Comparison of ENCODE assay signal across 16 mouse cellular contexts in genomic region chr13:20131322-20131997, GRCm38 (mm10). TPM values are rescaled to one million over a fixed set of nuclear protein-coding genes. Genes with fewer than 3 reads are reported as not detected.
DNase-seq lines count a peak whose midpoint lies in the region; ATAC-seq and TF ChIP-seq lines count a peak whose summit lies in the region.
"Had no signal": no experiment of that assay in that cellular context is flagged by ENCODE, and none has a peak within 500 bp of the region (broad histone marks: within the 10 kb centered on the region; RNA-seq: fewer than 3 reads in every experiment).

No protein-coding gene starts in this region.

- TF ChIP-seq POLR2A in kidney, adult 2 months (IDR thresholded peaks at IDR 0.05; ENCODE audit: low read depth, low read length): no peak

- peaks cover 25% of the 10 kb centered on the region for H3K4me1 ChIP-seq in kidney, embryonic 15.5 days
- no peaks in the 10 kb centered on the region for H3K4me1 ChIP-seq in kidney, adult 2 months (ENCODE audit: control insufficient read depth, insufficient read depth, low read length)

- no peaks in the 10 kb centered on the region for H3K36me3 ChIP-seq in kidney, embryonic 15.5 days
- H3K36me3 ChIP-seq in kidney, adult 2 months (ENCODE audit: control insufficient read depth, insufficient read depth, low read length): no peaks in the 10 kb centered on the region
- H3K36me3 ChIP-seq: midbrain, embryonic 13.5 days had no signal

- no peak for TF ChIP-seq CTCF in kidney, adult 2 months (conservative IDR thresholded peaks at IDR 0.05; ENCODE audit: insufficient read depth, insufficient read length, low read depth, low read length)

- H3K4me2 ChIP-seq in kidney, embryonic 15.5 days: no peak overlapping the region
- H3K4me2 ChIP-seq: midbrain, embryonic 13.5 days had no signal

- ATAC-seq in kidney, embryonic 15.5 days (replicated peaks; ENCODE audit: low FRiP score): peak; percentile 30; the same call in 1 of the 2 replicates
- peak; percentile 47 for ATAC-seq in megakaryocyte progenitor cell, adult 5-6 weeks (replicated peaks; ENCODE audit: poor library complexity)
- no peak for ATAC-seq in inflammation-experienced regulatory T-cells, adult 6 months
- ATAC-seq: hindbrain, postnatal 0 days; midbrain, embryonic 13.5 days had no signal

- no peaks in the 10 kb centered on the region for H3K9me3 ChIP-seq in kidney, embryonic 15.5 days (replicated peaks)
- H3K9me3 ChIP-seq: midbrain, embryonic 13.5 days had no signal

- 79% methylated on average over 5 of the region's 5 CpGs for WGBS in kidney, embryonic 15.5 days
- 70% methylated on average over 5 of the region's 5 CpGs for WGBS in kidney, adult 2 months
- WGBS in large intestine, adult 2 months: 47% methylated on average over 5 of the region's 5 CpGs

- no peak overlapping the region for H3K27ac ChIP-seq in kidney, embryonic 15.5 days
- no peak overlapping the region for H3K27ac ChIP-seq in kidney, adult 2 months (ENCODE audit: insufficient read depth, low read depth, low read length)
- H3K27ac ChIP-seq: heart, adult 2 months; hindbrain, postnatal 0 days; midbrain, embryonic 13.5 days had no signal

- no peak for DNase-seq in kidney, adult 2 months
- DNase-seq in c-Kit-positive CD71-positive TER-119-positive erythroid progenitor cells, embryonic 14.5 days (ENCODE audit: low spot score): peak; percentile 53
- DNase-seq in large intestine, adult 2 months (ENCODE audit: low read depth, low spot score): peak; percentile 85
- no peak for DNase-seq in left cerebral cortex, adult 18-20 months (ENCODE audit: low spot score in 2 of 2)
- DNase-seq in adrenal gland, adult (ENCODE audit: inconsistent age in 2 of 2, low spot score in 1 of 2): no peak
- DNase-seq: adrenal gland, adult 2 months; cerebellum, postnatal 14 days; heart, adult 2 months; heart, postnatal 14 days; kidney, postnatal 14 days; right cerebral cortex, postnatal 4 days had no signal

- no peak overlapping the region for H3K4me3 ChIP-seq in kidney, embryonic 15.5 days (replicated peaks)
- H3K4me3 ChIP-seq in kidney, adult 2 months (ENCODE audit: insufficient read depth, low read depth, low read length): no peak overlapping the region
- H3K4me3 ChIP-seq: heart, adult 2 months; midbrain, embryonic 13.5 days had no signal

- no peaks in the 10 kb centered on the region for H3K27me3 ChIP-seq in kidney, embryonic 15.5 days
- no peaks in the 10 kb centered on the region for H3K27me3 ChIP-seq in kidney, adult 2 months (replicated peaks; ENCODE audit: control insufficient read depth, insufficient read depth, low read length)
- H3K27me3 ChIP-seq: midbrain, embryonic 13.5 days had no signal

- H3K9ac ChIP-seq in kidney, embryonic 15.5 days: no peak overlapping the region
- H3K9ac ChIP-seq: midbrain, embryonic 13.5 days had no signal

RNA-seq across cellular contexts. Expression of gene Elmo1, which starts 41.1 kb away (rescaled TPM):
- 16.1 and 16.9 TPM in 2 replicates for polyA plus RNA-seq in kidney, embryonic 15.5 days (2015; fragmentation: Nextera tagmentation; extraction: Ambion mirVana)
- polyA plus RNA-seq in kidney, adult 2 months (2012; rRNA removed): 3.4 and 4.5 TPM in 2 replicates
- 11.3 and 15.9 TPM in 2 replicates for polyA plus RNA-seq in large intestine, adult 2 months (2012; rRNA removed)
- total RNA-seq in megakaryocyte progenitor cell, adult 5-6 weeks (2015): 97.9 and 103 TPM in 2 replicates
- total RNA-seq in megakaryocyte progenitor cell, adult 5-6 weeks (2017): 42.0 and 61.9 TPM in 2 replicates
- polyA plus RNA-seq in inflammation-experienced regulatory T-cells, adult 6 months (2017; shearing (Covaris generic)): 100 to 1,000 TPM in 2 of 3 experiments, 10 to 100 TPM in 1; 94.0 to 116 (median 111) TPM
- total RNA-seq in left cerebral cortex, adult 18-20 months (2021): 10 to 100 TPM; 64.7 to 66.4 TPM

Comparison
In these comparisons a context has a peak if more than half of its experiments do, and no peak if none do; other contexts are left out.
1. DNase-seq: peak in c-Kit-positive CD71-positive TER-119-positive erythroid progenitor cells, embryonic 14.5 days (single experiment) and large intestine, adult 2 months (single experiment); none in kidney, adult 2 months (single experiment), left cerebral cortex, adult 18-20 months (0 of 2) and adrenal gland, adult (0 of 2).